Mouse (Mus musculus) stomach, postnatal 0 days (tissue): ENCODE results near the gene Shroom3. TPM values are rescaled to one million over a fixed set of nuclear protein-coding genes. Genes with fewer than 3 reads are reported as not detected.

ENCODE experiments used
- ATAC-seq: fragments of 200-750 bp; cut with Nextera tagmentation; 2 replicates; pipeline ENCODE4 v1.8.0; 2017; ENCODE audit not compliant: low FRiP score, low TSS enrichment
- DNase-seq: peaks from one replicate; pipeline ENCODE4 v3.0.0-alpha.2; 2016; ENCODE audit warnings: low spot score
- H3K27ac ChIP-seq: fragments of 300-500 bp; sonication (generic); replicated peaks from 2 replicates; pipeline ENCODE4 v1.5.1; 2014; ENCODE audit warnings: mild to moderate bottlenecking, control low read depth
- H3K27me3 ChIP-seq: fragments of 300-500 bp; sonication (generic); 2 replicates; pipeline ENCODE4 v1.6.1; 2014; ENCODE audit warnings: low read length; ENCODE audit not compliant: control insufficient read depth, insufficient read depth
- H3K36me3 ChIP-seq: fragments of 300-500 bp; sonication (generic); 2 replicates; pipeline ENCODE4 v1.6.1; 2014; ENCODE audit warnings: low read length, mixed read lengths; ENCODE audit not compliant: control insufficient read depth, insufficient read depth
- H3K4me1 ChIP-seq: fragments of 300-500 bp; sonication (generic); replicated peaks from 2 replicates; pipeline ENCODE4 v1.6.1; 2014; ENCODE audit warnings: antibody characterized with exemption; ENCODE audit not compliant: control insufficient read depth, insufficient read depth
- H3K4me2 ChIP-seq: fragments of 300-500 bp; sonication (generic); replicated peaks from 2 replicates; pipeline ENCODE4 v1.6.1; 2014; ENCODE audit warnings: low read depth, mild to moderate bottlenecking, control low read depth, moderate library complexity
- H3K4me3 ChIP-seq: fragments of 300-500 bp; sonication (generic); 2 replicates; pipeline ENCODE4 v1.5.1; 2014; ENCODE audit warnings: low read depth, low read length, control low read depth
- H3K9ac ChIP-seq: fragments of 300-500 bp; sonication (generic); 2 replicates; pipeline ENCODE4 v1.6.1; 2014; ENCODE audit warnings: mild to moderate bottlenecking, low read length, control low read depth, mixed read lengths
- H3K9me3 ChIP-seq: fragments of 300-500 bp; sonication (generic); 2 replicates; pipeline ENCODE4 v1.6.1; 2016; ENCODE audit warnings: low read length; ENCODE audit not compliant: control insufficient read depth
- CTCF ChIP-seq: IDR thresholded peaks from 2 replicates; pipeline ENCODE4 v1.5.1; 2016; ENCODE audit warnings: antibody characterized with exemption, low read depth, mild to moderate bottlenecking, moderate library complexity
- EP300 ChIP-seq: optimal IDR thresholded peaks from 2 replicates; pipeline ENCODE3; 2016; ENCODE audit warnings: antibody characterized with exemption
- WGBS: fragments of 180-500 bp; shearing (Covaris S2); extraction: QIAGEN DNeasy Blood & Tissue Kit; methylation state at CpG from one replicate; pipeline ENCODE4 v1.1.7; 2014; 5-methylcytosine and 5-hydroxymethylcytosine counted together
- polyA plus RNA-seq: library from polyadenylated mRNA; unstranded; fragments of >200 nt; fragmentation: Nextera tagmentation; extraction: Ambion mirVana; gene quantifications from 2 replicates; pipeline ENCODE4 v1.2.1, GENCODE M21; 2015

The Shroom3 gene
- polyA plus RNA-seq, 1 experiment from 2014 or later, result 11.4 TPM

- Histone ChIP-seq H3K4me3 (no peak overlapping the region), H3K27me3 (no peaks in the 10 kb centered on the region), H3K9ac (no peak overlapping the region), H3K27ac (no peak overlapping the region), H3K4me1 (no peaks in the 10 kb centered on the region), H3K36me3 (no peaks in the 10 kb centered on the region), H3K4me2 (no peak overlapping the region), H3K9me3 (no peaks in the 10 kb centered on the region)
- no peak for ATAC-seq
- DNase-seq, result no peak
- TF ChIP-seq EP300, result no peak
- no peak for TF ChIP-seq CTCF
- WGBS, result 69% methylated on average over 9 of the region's 9 CpGs
These were observed 78.5 kb downstream of the Shroom3 start for GRCm38 (mm10) chr5:92761615-92762353.

DNA sequence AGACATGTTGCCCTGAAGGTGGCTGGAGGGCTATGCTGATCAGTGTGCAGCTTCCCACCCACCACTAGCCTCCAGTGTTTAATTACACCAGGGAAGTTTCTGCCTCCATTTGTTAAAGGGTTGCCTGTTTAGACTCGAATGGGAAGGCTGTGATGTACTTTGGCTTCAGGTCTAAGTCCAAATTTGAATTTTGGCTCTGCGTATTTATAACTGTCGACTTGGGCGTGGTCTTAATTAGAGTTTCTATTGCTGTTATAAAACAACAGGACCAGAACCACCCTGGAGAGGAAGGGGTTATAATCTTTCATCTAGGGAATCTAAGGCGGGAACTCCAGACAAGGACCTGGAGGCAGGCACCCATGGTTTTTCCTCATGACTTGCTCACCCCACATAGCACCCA, 79.2 kb downstream of the Shroom3 start:
- TF ChIP-seq CTCF, result no peak
- no peak for TF ChIP-seq EP300
- H3K9ac ChIP-seq, result no peak overlapping the region
- no peak overlapping the region for H3K4me3 ChIP-seq
- no peak overlapping the region for H3K4me2 ChIP-seq
- H3K36me3 ChIP-seq, result no peaks in the 10 kb centered on the region
- WGBS, result 70% methylated on average over 5 of the region's 5 CpGs
- H3K9me3 ChIP-seq, result no peaks in the 10 kb centered on the region
- no peaks in the 10 kb centered on the region for H3K4me1 ChIP-seq
- ATAC-seq (no peak), DNase-seq (no peak)
- H3K27ac ChIP-seq, result no peak overlapping the region
- no peaks in the 10 kb centered on the region for H3K27me3 ChIP-seq

GRCm38 (mm10) chr5:92763546-92763952, 80.3 kb downstream of the Shroom3 start:
- Histone ChIP-seq H3K9me3 (no peaks in the 10 kb centered on the region), H3K27ac (0 out of 2 replicates have a peak overlapping the region, but pooled peaks have one; percentile 35), H3K36me3 (no peaks in the 10 kb centered on the region), H3K4me3 (no peak overlapping the region), H3K27me3 (no peaks in the 10 kb centered on the region), H3K4me1 (no peaks in the 10 kb centered on the region), H3K4me2 (no peak overlapping the region), H3K9ac (no peak overlapping the region)
- ATAC-seq (peak; percentile 80), DNase-seq (no peak)
- TF ChIP-seq CTCF (no peak), EP300 (no peak)
- WGBS, result 8% methylated on average over 4 of the region's 4 CpGs

GRCm38 (mm10) chr5:92766301-92766700, 83.1 kb downstream of the Shroom3 start:
- H3K4me2 ChIP-seq, result no peak overlapping the region
- H3K27ac ChIP-seq, result no peak overlapping the region
- H3K36me3 ChIP-seq, result no peaks in the 10 kb centered on the region
- ATAC-seq (no peak), DNase-seq (no peak)
- TF ChIP-seq EP300 (no peak), CTCF (no peak)
- no peaks in the 10 kb centered on the region for H3K9me3 ChIP-seq
- WGBS, result 31% methylated on average over 4 of the region's 4 CpGs
- H3K4me3 ChIP-seq, result no peak overlapping the region
- no peak overlapping the region for H3K9ac ChIP-seq
- H3K4me1 ChIP-seq, result no peaks in the 10 kb centered on the region
- H3K27me3 ChIP-seq, result no peaks in the 10 kb centered on the region

GRCm38 (mm10) chr5:92767194-92767777, 84.1 kb downstream of the Shroom3 start:
- ATAC-seq (no peak), DNase-seq (no peak)
- TF ChIP-seq CTCF (no peak), EP300 (no peak)
- Histone ChIP-seq H3K4me3 (no peak overlapping the region), H3K9ac (no peak overlapping the region), H3K36me3 (no peaks in the 10 kb centered on the region), H3K27me3 (no peaks in the 10 kb centered on the region), H3K4me1 (no peaks in the 10 kb centered on the region), H3K4me2 (no peak overlapping the region), H3K27ac (no peak overlapping the region), H3K9me3 (no peaks in the 10 kb centered on the region)
- WGBS, result 32% methylated on average over 7 of the region's 7 CpGs

GRCm38 (mm10) chr5:92767857-92768291, 84.6 kb downstream of the Shroom3 start:
- Histone ChIP-seq H3K4me1 (no peaks in the 10 kb centered on the region), H3K36me3 (no peaks in the 10 kb centered on the region), H3K27me3 (no peaks in the 10 kb centered on the region), H3K9ac (no peak overlapping the region), H3K4me2 (no peak overlapping the region), H3K27ac (0 out of 2 replicates have a peak overlapping the region, but pooled peaks have one; percentile 18), H3K9me3 (no peaks in the 10 kb centered on the region), H3K4me3 (no peak overlapping the region)
- 37% methylated on average over 6 of the region's 6 CpGs for WGBS
- ATAC-seq, result 0 out of 2 replicates have a peak, but pooled peaks have one; percentile 41
- TF ChIP-seq CTCF (no peak), EP300 (no peak)
- DNase-seq, result no peak
